Mouse (Mus musculus) c-Kit-negative CD71-positive TER-119-positive erythroid progenitor cells, embryonic 14.5 days (primary cell): ENCODE data around the gene Ccnj.
A peak's percentile ranks its signal among the peaks of the same experiment; 100 is the strongest.

ENCODE experiments used
- DNase-seq: peaks from one replicate; pipeline ENCODE4 v3.0.0-alpha.2; 2013; ENCODE audit warnings: low read depth, low spot score

The Ccnj gene

GRCm38 (mm10) chr19:40830703-40831415 is at the start of gene Ccnj:
TSS of gene Ccnj (plus strand) at chr19:40831279.
- DNase-seq: peak; percentile 63

DNA sequence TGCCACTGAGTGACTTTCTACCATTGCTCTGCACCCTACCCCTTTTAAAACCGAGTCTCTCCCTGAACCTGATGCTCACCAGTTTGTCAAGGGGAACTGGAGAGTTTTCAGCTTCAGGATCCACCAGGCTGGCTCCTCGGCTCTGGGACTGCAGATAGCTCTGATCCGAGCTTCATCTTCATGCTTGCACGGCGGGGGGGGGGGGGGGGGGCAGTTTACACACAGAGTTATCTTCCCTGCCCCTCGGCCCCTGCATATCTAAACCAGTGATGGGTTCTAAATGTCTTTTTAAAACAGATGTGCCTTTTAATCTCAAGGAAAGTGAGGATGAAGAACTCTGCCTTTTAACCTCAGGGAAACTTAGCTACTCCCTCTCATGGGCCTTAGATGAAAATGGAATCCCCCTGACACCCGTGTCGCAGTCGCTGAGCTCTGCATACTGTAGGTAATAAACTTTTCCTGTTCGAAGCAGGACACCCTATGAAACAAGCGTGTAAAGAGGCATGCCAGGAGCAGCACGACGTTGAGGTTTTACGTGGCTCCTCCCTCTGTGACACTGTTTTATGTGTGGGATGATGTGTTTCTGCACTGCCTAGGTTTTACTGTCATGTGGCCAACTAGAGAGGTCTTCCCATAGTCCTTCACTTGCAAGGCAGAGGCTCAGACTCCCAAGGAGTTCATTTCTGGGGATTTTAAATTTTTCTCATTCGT is 42.9 kb upstream of the Ccnj start:
- no peak for DNase-seq

- DNase-seq: no peak
These were observed 42.4 kb upstream of the Ccnj start for GRCm38 (mm10) chr19:40788715-40789084.

DNA sequence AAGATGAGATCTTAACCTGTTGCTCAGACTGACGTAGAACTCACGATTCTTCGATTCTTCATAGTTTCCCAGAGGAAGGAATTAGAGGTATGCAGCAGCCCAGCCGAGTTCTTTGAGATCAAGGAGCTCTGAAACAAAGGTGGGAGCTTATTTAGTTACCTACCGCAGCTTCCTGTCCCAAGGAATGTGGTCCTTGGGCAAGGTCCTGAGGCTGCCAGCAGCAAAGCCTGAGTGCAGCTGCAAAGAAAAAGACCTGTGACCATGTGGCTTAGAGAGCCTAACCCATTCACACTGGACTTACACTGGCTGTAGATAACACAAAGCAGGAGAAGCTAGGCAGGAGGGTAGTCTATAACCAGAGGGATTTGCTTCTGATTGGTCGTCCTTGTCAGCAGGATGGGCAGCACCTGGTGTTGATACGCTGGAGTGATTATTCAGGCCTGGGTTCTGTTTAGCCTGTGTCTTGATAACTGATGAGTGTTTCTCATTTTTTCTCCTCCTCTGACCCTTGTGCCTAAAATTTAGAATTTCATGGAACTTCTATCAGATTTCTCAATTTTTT is 25.8 kb upstream of the Ccnj start:
- DNase-seq: no peak

DNA sequence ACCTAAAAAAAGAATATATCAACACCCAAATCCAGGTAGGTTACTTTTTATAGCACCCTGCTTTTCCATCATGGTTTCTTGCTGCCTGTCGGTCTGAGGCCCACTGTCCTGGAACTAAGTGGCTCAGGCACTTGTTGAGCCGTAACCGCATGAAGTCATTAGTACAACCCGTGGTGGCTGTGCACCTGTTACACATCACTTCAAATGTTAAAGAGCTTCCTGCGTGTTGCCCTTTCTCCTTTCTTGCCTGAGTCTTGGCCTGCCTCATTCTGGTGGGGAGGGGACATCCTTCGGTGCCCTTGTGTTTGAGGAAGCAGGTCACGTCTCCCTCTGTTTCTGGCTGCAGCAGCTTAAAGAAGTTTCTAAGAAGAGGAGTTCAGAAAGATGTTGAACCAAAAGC is 21.2 kb upstream of the Ccnj start:
- DNase-seq: no peak

DNA sequence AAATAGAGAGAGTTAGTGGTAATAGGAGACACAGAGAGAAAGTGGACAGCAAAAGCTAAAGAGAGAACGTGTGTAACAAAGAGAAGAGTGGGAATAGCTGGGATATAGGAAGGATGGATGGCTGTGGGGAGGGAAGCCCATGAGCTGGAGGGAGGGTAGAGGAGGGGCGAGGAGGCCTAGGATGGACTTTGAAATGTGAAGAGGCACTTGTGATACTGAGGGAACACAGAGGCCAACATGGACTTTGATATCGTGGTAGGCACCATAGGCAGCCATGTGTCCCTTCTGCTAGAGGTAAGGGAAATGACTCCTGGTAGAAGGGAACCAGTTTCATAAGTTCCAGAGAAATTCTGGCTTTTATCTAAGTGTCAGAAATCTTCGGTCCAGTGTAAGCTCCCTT is 19.2 kb upstream of the Ccnj start:
- DNase-seq: no peak

GRCm38 (mm10) chr19:40812778-40813177 is 18.3 kb upstream of the Ccnj start:
- peak; percentile 42 for DNase-seq

- DNase-seq: peak; percentile 79
These were observed 17.7 kb upstream of the Ccnj start for GRCm38 (mm10) chr19:40813385-40813784.

DNA sequence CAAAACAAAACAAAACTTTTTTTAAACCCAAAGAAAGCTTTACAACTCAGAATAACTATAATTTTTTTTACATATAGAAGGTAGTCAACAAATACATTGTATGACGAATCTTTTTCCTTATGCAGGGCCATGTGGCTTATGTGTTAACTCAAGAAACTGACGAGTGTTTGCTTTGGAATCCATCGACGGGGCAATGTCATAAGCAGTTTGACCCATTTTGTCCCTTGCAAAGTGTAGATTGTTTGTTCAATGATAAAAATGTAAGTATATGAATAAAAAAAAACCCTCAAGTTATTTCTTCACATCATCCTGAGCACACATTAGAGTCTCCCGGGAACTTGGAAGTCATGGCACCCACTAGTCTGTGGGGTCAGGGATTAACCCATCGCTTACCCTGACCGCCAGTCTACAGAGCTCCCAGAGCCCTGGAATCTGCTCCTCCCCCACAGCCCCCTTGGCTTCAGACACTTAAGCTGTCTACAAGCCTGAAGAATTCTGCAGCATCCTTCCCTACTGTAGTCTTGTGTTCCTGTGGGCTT is 15.4 kb upstream of the Ccnj start:
- DNase-seq: no peak

DNA sequence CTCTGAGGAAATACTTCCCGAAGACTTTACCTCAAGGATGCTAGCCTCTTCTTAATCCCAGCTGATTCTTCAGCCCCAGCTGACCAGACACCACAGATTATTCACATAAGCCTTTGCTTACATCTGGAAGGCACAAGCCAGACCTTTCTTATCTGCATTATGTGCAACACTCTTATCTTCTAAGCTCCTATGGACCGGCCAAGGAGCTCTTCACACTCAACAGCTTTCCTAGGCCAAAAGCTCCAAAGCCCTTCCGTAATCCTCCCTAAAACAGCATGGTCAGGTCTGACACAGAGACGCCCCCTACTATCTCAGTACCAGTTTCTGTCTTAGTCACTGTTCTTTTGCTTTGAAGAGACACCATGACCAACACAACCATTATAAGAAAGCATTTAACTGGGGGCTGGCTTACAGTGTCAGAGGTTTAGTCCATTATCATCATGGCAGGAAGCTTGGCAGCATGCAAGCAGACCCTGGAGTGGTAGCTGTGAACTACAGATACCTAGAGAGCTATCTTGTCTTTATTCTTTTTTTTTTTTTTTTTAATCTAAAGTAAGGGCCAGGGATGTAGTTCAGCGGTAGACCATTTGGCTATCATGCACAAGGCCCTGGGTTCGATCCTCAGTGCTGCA is 13.1 kb upstream of the Ccnj start:
- no peak for DNase-seq

DNA sequence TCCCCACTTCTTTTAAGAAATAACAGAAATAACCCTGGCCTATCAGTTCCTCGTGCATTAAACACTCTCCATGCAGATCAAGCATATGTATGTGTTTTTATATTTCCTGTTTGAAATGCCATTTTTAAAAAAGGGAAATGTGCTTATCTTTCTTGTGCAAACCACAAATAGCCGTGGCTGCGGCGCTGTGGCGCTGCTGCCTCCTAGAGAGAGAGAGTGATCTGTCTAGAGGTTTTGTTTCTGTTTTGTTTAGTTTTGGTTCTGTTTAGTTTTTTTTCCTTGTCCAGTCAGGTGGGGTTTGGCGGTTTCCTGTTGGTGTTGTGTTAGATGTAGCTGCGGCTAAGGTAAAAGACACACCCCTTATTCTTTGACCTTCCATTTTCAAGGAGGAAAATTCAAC is 12.3 kb upstream of the Ccnj start:
- peak; percentile 25 for DNase-seq

- no peak for DNase-seq
These were observed 9.7 kb upstream of the Ccnj start for GRCm38 (mm10) chr19:40821306-40821825.

- no peak for DNase-seq
These were observed 5.4 kb upstream of the Ccnj start for GRCm38 (mm10) chr19:40825636-40826035.

DNA sequence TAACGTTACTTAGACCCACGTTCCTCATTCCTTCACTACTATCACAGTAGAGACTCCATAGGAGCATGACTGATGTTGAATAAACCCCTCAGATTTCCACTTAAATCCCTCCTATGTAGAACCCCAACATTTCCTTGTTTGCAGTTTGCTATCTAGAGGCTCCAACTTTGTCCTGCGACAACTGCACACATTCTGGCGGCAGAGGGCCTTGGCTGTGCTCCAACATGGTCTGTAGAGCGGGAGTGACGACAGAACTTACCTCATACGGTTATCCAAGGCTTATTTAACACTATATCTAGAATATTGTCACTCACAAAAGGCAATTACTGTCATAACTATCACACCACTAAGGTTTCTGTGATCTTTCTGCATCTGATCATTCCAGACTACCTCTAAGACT is 4.3 kb upstream of the Ccnj start:
- no peak for DNase-seq

GRCm38 (mm10) chr19:40830198-40830597 is 881 bp upstream of the Ccnj start:
- DNase-seq: no peak

- no peak for DNase-seq
These were observed 530 bp downstream of the Ccnj start for GRCm38 (mm10) chr19:40831416-40832201.

DNA sequence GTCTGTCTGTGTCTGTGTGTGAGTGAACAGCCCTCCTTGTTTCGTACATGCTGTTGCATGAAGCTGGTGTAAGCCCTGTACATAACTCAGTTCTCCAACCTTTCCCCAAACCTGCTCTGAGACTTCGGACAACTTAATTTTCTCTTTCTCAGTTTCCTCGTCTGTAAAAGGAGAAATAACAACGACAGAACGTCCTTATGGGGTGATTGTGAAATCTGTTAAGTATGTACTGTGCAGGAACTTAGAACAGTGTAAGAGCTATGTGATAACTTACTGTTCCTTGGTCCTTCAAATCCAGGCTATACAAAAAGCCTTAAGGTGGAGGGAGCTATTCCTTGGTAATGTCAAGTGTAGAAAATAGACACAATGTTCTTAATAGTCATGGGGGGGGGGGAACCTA is 1.3 kb downstream of the Ccnj start:
- no peak for DNase-seq

DNA sequence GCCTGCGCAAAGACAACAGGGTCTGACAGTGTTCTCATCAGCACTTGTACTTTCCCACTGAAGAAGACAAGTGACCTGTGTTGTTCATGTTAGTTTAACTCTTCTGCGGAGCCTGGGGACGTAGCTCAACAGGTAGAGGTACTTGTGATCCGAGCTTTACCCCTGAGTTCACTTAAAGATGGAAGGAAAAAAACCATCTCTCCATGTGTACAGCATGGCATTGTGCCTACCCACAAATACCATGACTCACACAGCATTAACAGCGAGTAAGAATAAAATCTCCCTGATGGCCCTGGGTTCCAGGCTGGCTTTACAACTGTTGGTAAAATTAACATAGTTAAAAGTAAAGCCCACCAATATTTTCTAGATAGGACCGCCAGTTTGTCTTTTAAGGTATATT is 3.4 kb downstream of the Ccnj start:
- DNase-seq: no peak

GRCm38 (mm10) chr19:40838205-40838604 is 7.1 kb downstream of the Ccnj start:
- DNase-seq: no peak

- no peak for DNase-seq
These were observed 9.2 kb downstream of the Ccnj start for GRCm38 (mm10) chr19:40840303-40840702.

- DNase-seq: no peak
These were observed 10.0 kb downstream of the Ccnj start for GRCm38 (mm10) chr19:40841083-40841482.
